Mouse (Mus musculus) lung, embryonic 15.5 days (tissue): ENCODE measurements around the gene Ccr4. TPM values are rescaled to one million over a fixed set of nuclear protein-coding genes. Genes with fewer than 3 reads are reported as not detected.

Experiments used
- ATAC-seq: fragments of 200-750 bp; cut with Nextera tagmentation; 2 replicates; pipeline ENCODE4 v1.8.0; 2017; ENCODE audit warnings: moderate number of reproducible peaks, borderline replicate concordance; ENCODE audit not compliant: low FRiP score, low TSS enrichment; ENCODE audit errors: extremely low read depth
- H3K27ac ChIP-seq: fragments of 300-500 bp; sonication (generic); 2 replicates; pipeline ENCODE4 v1.5.1; 2015; ENCODE audit warnings: moderate library complexity, mild to moderate bottlenecking, inconsistent platforms
- H3K27me3 ChIP-seq: fragments of 300-500 bp; sonication (generic); 2 replicates; pipeline ENCODE4 v1.6.1; 2015; ENCODE audit warnings: inconsistent platforms
- H3K36me3 ChIP-seq: fragments of 300-500 bp; sonication (generic); 2 replicates; pipeline ENCODE4 v1.6.1; 2015; ENCODE audit warnings: inconsistent platforms
- H3K4me1 ChIP-seq: fragments of 300-500 bp; sonication (generic); 2 replicates; pipeline ENCODE4 v1.6.1; 2015; ENCODE audit warnings: inconsistent platforms
- H3K4me2 ChIP-seq: fragments of 300-500 bp; sonication (generic); 2 replicates; pipeline ENCODE4 v1.6.1; 2015; ENCODE audit warnings: inconsistent platforms, mild to moderate bottlenecking, moderate library complexity
- H3K4me3 ChIP-seq: fragments of 300-500 bp; sonication (generic); 2 replicates; pipeline ENCODE4 v1.5.1; 2015; ENCODE audit warnings: mild to moderate bottlenecking, inconsistent platforms
- H3K9ac ChIP-seq: fragments of 300-500 bp; sonication (generic); 2 replicates; pipeline ENCODE4 v1.6.1; 2015; ENCODE audit warnings: inconsistent platforms
- H3K9me3 ChIP-seq: fragments of 300-500 bp; sonication (generic); 2 replicates; pipeline ENCODE4 v1.6.1; 2016; ENCODE audit warnings: inconsistent platforms
- WGBS: fragments of 180-500 bp; shearing (Covaris S2); methylation state at CpG from one replicate; pipeline ENCODE4 v1.1.7; 2015; 5-methylcytosine and 5-hydroxymethylcytosine counted together
- polyA plus RNA-seq: library from polyadenylated mRNA; unstranded; fragments of >200 nt; fragmentation: Nextera tagmentation; extraction: Ambion mirVana; gene quantifications from 2 replicates; pipeline ENCODE4 v1.2.1, GENCODE M21; 2015

Ccr4 gene
- 0.37 TPM in 1 of 2 replicates, not detected in the other for polyA plus RNA-seq

DNA sequence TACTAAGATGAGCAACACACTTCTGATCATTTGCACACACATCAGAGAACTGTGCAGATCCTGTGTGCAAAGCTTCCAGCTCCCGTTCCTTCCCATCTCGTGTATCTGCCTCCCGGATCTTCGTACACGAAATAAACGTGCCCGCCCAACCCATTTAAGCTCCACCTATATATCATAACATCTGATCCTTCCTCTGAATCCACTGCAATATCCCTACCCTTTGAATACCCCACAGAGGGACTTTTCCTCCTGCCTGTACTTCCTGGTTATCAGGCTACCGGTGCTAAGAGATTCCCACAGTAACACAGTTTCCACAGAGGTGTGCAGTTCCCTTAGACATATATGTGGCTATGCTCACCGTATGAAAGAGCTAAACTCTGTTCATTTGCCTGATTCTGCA, at the start of gene Ccr4:
Gene Ccr4 (minus strand): TSS at position 101 of the 400 bp plus-strand sequence.
- Histone ChIP-seq H3K27me3 (no peaks in the 10 kb centered on the region), H3K36me3 (peaks cover 2% of the 10 kb centered on the region), H3K9me3 (no peaks in the 10 kb centered on the region), H3K4me1 (no peaks in the 10 kb centered on the region), H3K4me2 (no peak within 1 kb of the TSS), H3K4me3 (no peak within 1 kb of the TSS), H3K27ac (no peak within 1 kb of the TSS), H3K9ac (no peak within 1 kb of the TSS)
- WGBS: 83% methylated on average over 9 of the region's 9 CpGs
- ATAC-seq: no peak

DNA sequence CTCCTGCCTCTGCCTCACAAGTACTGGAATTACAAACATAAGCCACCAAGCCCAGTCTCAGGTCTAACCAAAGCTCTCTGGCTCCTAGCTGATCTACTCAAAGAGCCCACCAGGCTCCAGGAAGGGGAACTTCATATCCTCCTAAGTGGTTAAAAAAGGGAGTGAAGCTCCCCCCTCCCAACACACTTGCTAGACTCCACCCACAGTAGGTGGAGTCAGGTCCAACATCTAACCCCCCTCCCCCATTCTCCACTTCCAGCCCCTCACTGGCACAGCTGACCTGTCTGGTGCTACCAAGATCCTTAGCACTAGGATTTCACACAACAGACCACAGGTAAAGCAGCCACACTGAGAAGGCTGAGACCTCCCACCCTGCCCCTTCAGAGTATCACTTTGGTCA, 49.1 kb upstream of the Ccr4 start:
- no peaks in the 10 kb centered on the region for H3K9me3 ChIP-seq
- H3K4me2 ChIP-seq: no peak overlapping the region
- H3K27ac ChIP-seq: peak overlapping the region; percentile 41
- H3K36me3 ChIP-seq: no peaks in the 10 kb centered on the region
- ATAC-seq: no peak
- H3K4me3 ChIP-seq: no peak overlapping the region
- no peaks in the 10 kb centered on the region for H3K27me3 ChIP-seq
- H3K4me1 ChIP-seq: peaks cover 64% of the 10 kb centered on the region
- H3K9ac ChIP-seq: no peak overlapping the region

DNA sequence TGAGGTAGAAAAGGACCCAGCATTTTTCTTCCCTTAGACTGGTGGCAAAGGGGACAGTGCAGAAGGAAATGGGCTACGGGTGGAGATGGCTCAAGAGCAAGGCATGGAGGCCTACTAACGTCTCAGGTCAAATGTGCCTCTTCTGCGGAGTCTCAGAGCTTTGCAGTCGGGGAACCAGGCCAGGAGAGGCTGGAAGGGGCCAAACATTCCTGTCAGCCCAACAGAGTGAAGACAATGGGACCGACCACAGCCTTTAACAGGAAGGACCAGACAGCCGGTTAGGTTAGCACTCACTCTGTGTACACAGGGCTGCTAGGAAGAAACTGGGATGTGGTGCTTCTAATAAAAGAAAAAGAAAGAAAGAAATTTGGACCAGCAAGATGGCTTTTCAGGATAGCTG, 45.3 kb upstream of the Ccr4 start:
- peaks cover 81% of the 10 kb centered on the region for H3K4me1 ChIP-seq
- 14% methylated on average over 6 of the region's 6 CpGs for WGBS
- no peak for ATAC-seq

DNA sequence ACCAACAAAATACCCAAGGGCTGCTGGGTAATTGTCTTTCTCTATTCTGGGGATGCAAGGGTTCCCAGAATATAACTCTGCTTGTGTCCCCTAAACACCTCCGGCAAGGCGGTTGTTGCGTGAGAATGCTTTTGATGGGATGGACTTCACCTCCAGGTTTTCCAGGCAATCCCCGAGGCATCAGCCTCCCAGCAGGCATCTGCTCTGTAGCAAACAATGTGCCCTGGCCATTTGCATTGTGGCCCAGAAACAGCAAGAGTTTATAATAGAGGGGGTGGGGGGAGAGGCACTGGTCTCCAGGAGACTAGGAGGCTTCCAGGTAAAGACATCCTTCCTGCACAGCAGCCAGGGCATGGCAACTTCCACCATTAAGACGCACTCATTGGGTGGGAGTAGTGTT, 44.4 kb upstream of the Ccr4 start:
- H3K27me3 ChIP-seq: no peaks in the 10 kb centered on the region
- H3K9me3 ChIP-seq: no peaks in the 10 kb centered on the region
- no peak overlapping the region for H3K4me2 ChIP-seq
- no peak overlapping the region for H3K4me3 ChIP-seq
- 40% methylated on average over 5 of the region's 5 CpGs for WGBS
- peak overlapping the region; percentile 87; the same call in 1 of the 2 replicates for H3K27ac ChIP-seq
- ATAC-seq: no peak
- no peak overlapping the region for H3K9ac ChIP-seq
- H3K36me3 ChIP-seq: no peaks in the 10 kb centered on the region
- H3K4me1 ChIP-seq: peaks cover 82% of the 10 kb centered on the region

More for the DNA sequence above, 45.3 kb upstream of the Ccr4 start:
- Histone ChIP-seq H3K9ac (no peak overlapping the region), H3K9me3 (no peaks in the 10 kb centered on the region), H3K4me2 (no peak overlapping the region), H3K36me3 (no peaks in the 10 kb centered on the region), H3K27me3 (no peaks in the 10 kb centered on the region), H3K27ac (peak overlapping the region; percentile 20), H3K4me3 (no peak overlapping the region)

DNA sequence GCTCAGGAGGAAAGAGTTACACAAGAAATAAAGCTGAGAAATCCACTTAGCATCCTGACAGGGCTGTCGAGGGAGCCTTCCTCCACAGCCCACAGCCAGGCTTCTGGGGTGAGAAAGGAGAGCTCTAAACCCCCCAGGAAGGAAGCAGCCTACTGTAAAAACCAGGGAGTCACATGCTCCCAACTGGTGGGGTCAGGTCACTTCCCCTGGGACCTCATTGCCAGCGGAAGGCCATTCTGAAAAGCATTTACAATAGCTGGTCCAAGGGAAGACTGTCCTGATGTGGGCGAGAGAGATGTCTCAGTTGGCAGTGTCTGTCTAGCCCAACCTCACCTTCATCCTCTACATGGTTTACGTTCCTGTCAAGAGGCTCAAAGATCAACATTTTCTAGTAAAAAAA, 43.8 kb upstream of the Ccr4 start:
- peaks cover 82% of the 10 kb centered on the region for H3K4me1 ChIP-seq
- H3K4me3 ChIP-seq: no peak overlapping the region
- H3K36me3 ChIP-seq: no peaks in the 10 kb centered on the region
- H3K9ac ChIP-seq: no peak overlapping the region
- H3K9me3 ChIP-seq: no peaks in the 10 kb centered on the region
- peak overlapping the region; percentile 87 for H3K27ac ChIP-seq
- H3K27me3 ChIP-seq: no peaks in the 10 kb centered on the region
- 45% methylated on average over 4 of the region's 4 CpGs for WGBS
- H3K4me2 ChIP-seq: no peak overlapping the region
- ATAC-seq: no peak

GRCm38 (mm10) chr9:114547643-114548077, 42.9 kb upstream of the Ccr4 start:
- ATAC-seq: peak; percentile 28; the same call in 1 of the 2 replicates
- Histone ChIP-seq H3K9me3 (no peaks in the 10 kb centered on the region), H3K27ac (peak overlapping the region; percentile 87), H3K4me1 (peaks cover 81% of the 10 kb centered on the region), H3K4me3 (no peak overlapping the region), H3K27me3 (no peaks in the 10 kb centered on the region), H3K4me2 (no peak overlapping the region), H3K9ac (no peak overlapping the region), H3K36me3 (no peaks in the 10 kb centered on the region)
- 42% methylated on average over 6 of the region's 6 CpGs for WGBS

GRCm38 (mm10) chr9:114546765-114547164, 42.0 kb upstream of the Ccr4 start:
- H3K36me3 ChIP-seq: no peaks in the 10 kb centered on the region
- WGBS: 39% methylated on average over 12 of the region's 12 CpGs
- H3K27ac ChIP-seq: peak overlapping the region; percentile 87
- H3K9me3 ChIP-seq: no peaks in the 10 kb centered on the region
- no peak overlapping the region for H3K4me2 ChIP-seq
- H3K4me1 ChIP-seq: peaks cover 81% of the 10 kb centered on the region
- ATAC-seq: no peak
- H3K27me3 ChIP-seq: no peaks in the 10 kb centered on the region
- no peak overlapping the region for H3K4me3 ChIP-seq
- H3K9ac ChIP-seq: no peak overlapping the region

GRCm38 (mm10) chr9:114544754-114545393, 40.2 kb upstream of the Ccr4 start:
- no peak for ATAC-seq
- H3K4me2 ChIP-seq: peak overlapping the region; percentile 38
- H3K4me1 ChIP-seq: peaks cover 78% of the 10 kb centered on the region

GRCm38 (mm10) chr9:114543882-114544753, 39.4 kb upstream of the Ccr4 start:
- Histone ChIP-seq H3K36me3 (no peaks in the 10 kb centered on the region), H3K27me3 (no peaks in the 10 kb centered on the region), H3K9ac (no peak overlapping the region), H3K9me3 (no peaks in the 10 kb centered on the region), H3K4me3 (no peak overlapping the region), H3K4me1 (peaks cover 74% of the 10 kb centered on the region), H3K27ac (peak overlapping the region; percentile 87), H3K4me2 (peak overlapping the region; percentile 38)
- 40% methylated on average over 15 of the region's 17 CpGs for WGBS
- ATAC-seq: 0 out of 2 replicates have a peak, but pooled peaks have one; percentile 21

More at GRCm38 (mm10) chr9:114544754-114545393, 40.2 kb upstream of the Ccr4 start:
- no peak overlapping the region for H3K4me3 ChIP-seq
- no peaks in the 10 kb centered on the region for H3K9me3 ChIP-seq
- H3K9ac ChIP-seq: no peak overlapping the region
- H3K36me3 ChIP-seq: no peaks in the 10 kb centered on the region
- H3K27ac ChIP-seq: peak overlapping the region; percentile 87
- whole genome bisulfite sequencing: 38% methylated on average over 9 of the region's 9 CpGs
- H3K27me3 ChIP-seq: no peaks in the 10 kb centered on the region

DNA sequence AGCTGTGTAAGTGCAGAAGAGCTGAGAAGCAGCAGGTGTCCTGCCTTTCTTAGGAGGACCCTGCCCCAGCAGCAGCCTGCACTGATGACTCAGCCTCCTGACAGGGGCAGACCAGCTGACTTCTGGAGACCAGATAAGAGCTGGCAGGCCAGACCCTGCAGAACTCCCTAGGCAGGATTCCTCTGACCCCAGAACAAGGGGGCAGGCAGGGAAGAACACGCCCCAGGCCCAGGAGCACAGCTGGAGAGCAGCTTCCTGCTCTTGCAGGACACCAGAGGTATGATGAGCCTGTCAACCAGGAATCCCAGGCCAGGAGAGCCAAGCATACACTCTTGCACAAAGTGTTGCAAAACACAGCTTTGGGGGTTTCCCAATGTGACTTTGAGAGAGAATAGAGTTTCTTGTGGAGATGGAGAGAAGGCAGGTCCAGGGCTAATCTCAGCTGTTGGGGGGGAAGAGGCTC, 36.6 kb upstream of the Ccr4 start:
- Histone ChIP-seq H3K27me3 (no peaks in the 10 kb centered on the region), H3K4me1 (peaks cover 67% of the 10 kb centered on the region), H3K9ac (no peak overlapping the region), H3K9me3 (no peaks in the 10 kb centered on the region), H3K4me3 (no peak overlapping the region), H3K4me2 (no peak overlapping the region), H3K27ac (peak overlapping the region; percentile 30; the same call in 1 of the 2 replicates), H3K36me3 (no peaks in the 10 kb centered on the region)
- ATAC-seq: no peak
- 33% methylated on average over 1 of the region's 1 CpGs for WGBS

GRCm38 (mm10) chr9:114538996-114539563, 34.4 kb upstream of the Ccr4 start:
- Histone ChIP-seq H3K27ac (no peak overlapping the region), H3K4me1 (peaks cover 47% of the 10 kb centered on the region), H3K36me3 (no peaks in the 10 kb centered on the region), H3K9ac (no peak overlapping the region), H3K4me2 (no peak overlapping the region), H3K4me3 (no peak overlapping the region), H3K9me3 (no peaks in the 10 kb centered on the region), H3K27me3 (no peaks in the 10 kb centered on the region)
- ATAC-seq: no peak
- WGBS: 60% methylated on average over 7 of the region's 7 CpGs
